7 mouse cellular contexts compared by ENCODE assay signal in genomic region chr10:56228568-56229209, GRCm38 (mm10). TPM values are rescaled to one million over a fixed set of nuclear protein-coding genes. Genes with fewer than 3 reads are reported as not detected.
A peak's percentile ranks its signal among the peaks of the same experiment; 100 is the strongest.
DNase-seq lines count a peak whose midpoint lies in the region; ATAC-seq lines count a peak whose summit lies in the region.

Gene Tbc1d32, minus strand, starts transcription at chr10:56228689.

- H3K9ac ChIP-seq in intestine, embryonic 15.5 days: peak within 1 kb of the TSS; percentile 43; the same call in 1 of the 2 replicates

- WGBS in intestine, embryonic 15.5 days: 3% methylated on average over 42 of the region's 42 CpGs
- WGBS in midbrain, embryonic 10.5 days: 4% methylated on average over 42 of the region's 42 CpGs

- H3K27me3 ChIP-seq in intestine, embryonic 15.5 days (replicated peaks): no peaks in the 10 kb centered on the region
- no peaks in the 10 kb centered on the region for H3K27me3 ChIP-seq in midbrain, embryonic 10.5 days (ENCODE audit: low read depth, poor library complexity, severe bottlenecking)

- peak within 1 kb of the TSS; percentile 66 for H3K4me2 ChIP-seq in intestine, embryonic 15.5 days (replicated peaks)

- H3K27ac ChIP-seq in intestine, embryonic 15.5 days: peak within 1 kb of the TSS; percentile 67; the same call in 1 of the 2 replicates
- H3K27ac ChIP-seq in midbrain, embryonic 10.5 days (replicated peaks): peak within 1 kb of the TSS; percentile 84

- peak within 1 kb of the TSS; percentile 55 for H3K4me3 ChIP-seq in intestine, embryonic 15.5 days (replicated peaks)
- peak within 1 kb of the TSS; percentile 56 for H3K4me3 ChIP-seq in midbrain, embryonic 10.5 days

- H3K9me3 ChIP-seq in intestine, embryonic 15.5 days: no peaks in the 10 kb centered on the region
- H3K9me3 ChIP-seq in midbrain, embryonic 10.5 days (replicated peaks): no peaks in the 10 kb centered on the region

- DNase-seq in adrenal gland, adult 2 months: peak; percentile 94
- peak; percentile 93 for DNase-seq in embryo, embryonic 11.5 days (ENCODE audit: low read depth, low spot score)
- DNase-seq in gastrocnemius, postnatal 36 days: peak; percentile 84 to 87
- DNase-seq in left cerebral cortex, postnatal 25 days (ENCODE audit: low spot score in 2 of 2): peak; percentile 92 to 94
- peak; percentile 93 for DNase-seq in midbrain, embryonic 10.5 days (ENCODE audit: low spot score)
- DNase-seq in right cerebral cortex, postnatal 4 days: peak; percentile 96

- H3K4me1 ChIP-seq in intestine, embryonic 15.5 days (replicated peaks): 0 out of 2 replicates have a peak, but pooled peaks cover 2% of the 10 kb centered on the region
- H3K4me1 ChIP-seq in midbrain, embryonic 10.5 days: peaks cover 10% of the 10 kb centered on the region

- ATAC-seq in intestine, embryonic 15.5 days: peak; percentile 100

- intact Hi-C loops in gastrocnemius, postnatal 36 days (cut with DNase I): loop anchor here (10.0 kb wide), 1 partner anchor 114 kb away; no protein-coding TSS in a partner anchor
- intact Hi-C loops in left cerebral cortex, postnatal 25 days (cut with DNase I): loop anchor here (1.0 to 2.0 kb wide), 2 partner anchors 114 to 122 kb away; partner anchors contain the start of gene Msl3l2

- H3K36me3 ChIP-seq in intestine, embryonic 15.5 days: no peaks in the 10 kb centered on the region
- no peaks in the 10 kb centered on the region for H3K36me3 ChIP-seq in midbrain, embryonic 10.5 days

RNA-seq across cellular contexts. Expression of gene Tbc1d32, which starts in this region (rescaled TPM):
- total RNA-seq in adrenal gland, adult 2 months (2021): 1 to 10 TPM; 6.1 to 7.0 TPM
- 0.33 and 0.45 TPM in 2 replicates for polyA plus RNA-seq in adrenal gland, adult 2 months (2012; rRNA removed)
- 1 to 10 TPM; 1.1 to 1.3 TPM for total RNA-seq in gastrocnemius, postnatal 36 days (2021)
- polyA plus RNA-seq in intestine, embryonic 15.5 days (2015; fragmentation: Nextera tagmentation; extraction: Ambion mirVana): 2.5 and 2.8 TPM in 2 replicates
- 1 to 10 TPM; 7.4 to 7.8 TPM for total RNA-seq in left cerebral cortex, postnatal 25 days (2021)
- polyA plus RNA-seq in midbrain, embryonic 10.5 days (2016; fragmentation: Nextera tagmentation; extraction: Ambion mirVana): 3.4 and 3.5 TPM in 2 replicates

Comparison
In these comparisons a context has a peak if more than half of its experiments do, and no peak if none do; other contexts are left out.
1. Peak in every context shown above with its lines: DNase-seq, ATAC-seq, H3K4me3 ChIP-seq and H3K27ac ChIP-seq.